Mouse (Mus musculus) liver, embryonic 13.5 days (tissue): Measurements from ENCODE around the gene Abca13. TPM values are rescaled to one million over a fixed set of nuclear protein-coding genes. Genes with fewer than 3 reads are reported as not detected.

Experiments
- ATAC-seq: fragments of 200-750 bp; cut with Nextera tagmentation; 2 replicates; pipeline ENCODE4 v1.8.0; 2017; ENCODE audit warnings: low read depth, mild to moderate bottlenecking, moderate number of reproducible peaks, moderate library complexity
- DNase-seq: peaks from one replicate; pipeline ENCODE4 v3.0.0; 2022
- H3K27ac ChIP-seq: fragments of 300-500 bp; sonication (generic); 2 replicates; pipeline ENCODE4 v1.5.1; 2015; ENCODE audit warnings: moderate library complexity, mild to moderate bottlenecking, inconsistent platforms
- H3K27me3 ChIP-seq: fragments of 300-500 bp; sonication (generic); 2 replicates; pipeline ENCODE4 v1.6.1; 2015; ENCODE audit warnings: mild to moderate bottlenecking, inconsistent platforms
- H3K36me3 ChIP-seq: fragments of 300-500 bp; sonication (generic); 2 replicates; pipeline ENCODE4 v1.6.1; 2015; ENCODE audit warnings: mild to moderate bottlenecking, inconsistent platforms
- H3K4me1 ChIP-seq: fragments of 300-500 bp; sonication (generic); replicated peaks from 2 replicates; pipeline ENCODE4 v1.6.1; 2015; ENCODE audit warnings: inconsistent platforms
- H3K4me2 ChIP-seq: fragments of 300-500 bp; sonication (generic); 2 replicates; pipeline ENCODE4 v1.6.1; 2015; ENCODE audit warnings: inconsistent platforms, mild to moderate bottlenecking, moderate library complexity
- H3K4me3 ChIP-seq: fragments of 300-500 bp; sonication (generic); replicated peaks from 2 replicates; pipeline ENCODE4 v1.5.1; 2015; ENCODE audit warnings: mild to moderate bottlenecking, inconsistent platforms
- H3K9ac ChIP-seq: fragments of 300-500 bp; sonication (generic); 2 replicates; pipeline ENCODE4 v1.6.1; 2015; ENCODE audit warnings: mild to moderate bottlenecking, inconsistent platforms
- H3K9me3 ChIP-seq: fragments of 300-500 bp; sonication (generic); replicated peaks from 2 replicates; pipeline ENCODE4 v1.6.1; 2016; ENCODE audit warnings: inconsistent platforms
- WGBS: fragments of 180-500 bp; shearing (Covaris S2); methylation state at CpG from one replicate; pipeline ENCODE4 v1.1.7; 2015; ENCODE audit not compliant: insufficient replicate concordance; 5-methylcytosine and 5-hydroxymethylcytosine counted together
- polyA plus RNA-seq: library from polyadenylated mRNA; unstranded; fragments of >200 nt; fragmentation: Nextera tagmentation; extraction: Ambion mirVana; gene quantifications from 2 replicates; pipeline ENCODE4 v1.2.1, GENCODE M21; 2015

The Abca13 gene
- polyA plus RNA-seq, 1 experiment from 2014 or later = 0.03 TPM

- no peak overlapping the region for H3K9ac ChIP-seq
- ATAC-seq = no peak
- H3K27me3 ChIP-seq = no peaks in the 10 kb centered on the region
- WGBS = 54% methylated on average over 1 of the region's 1 CpGs
- no peak overlapping the region for H3K4me3 ChIP-seq
- no peak overlapping the region for H3K27ac ChIP-seq
- no peaks in the 10 kb centered on the region for H3K4me1 ChIP-seq
- no peaks in the 10 kb centered on the region for H3K36me3 ChIP-seq
- H3K4me2 ChIP-seq = no peak overlapping the region
- no peak for DNase-seq
- no peaks in the 10 kb centered on the region for H3K9me3 ChIP-seq
Measured at GRCm38 (mm10) chr11:9533658-9534202, 342.0 kb downstream of the Abca13 start.

- Histone ChIP-seq H3K36me3 (no peaks in the 10 kb centered on the region), H3K4me2 (no peak overlapping the region), H3K27ac (no peak overlapping the region), H3K9ac (no peak overlapping the region), H3K27me3 (no peaks in the 10 kb centered on the region), H3K4me3 (no peak overlapping the region), H3K9me3 (no peaks in the 10 kb centered on the region), H3K4me1 (no peaks in the 10 kb centered on the region)
- no peak for DNase-seq
- 54% methylated on average over 6 of the region's 6 CpGs for WGBS
- ATAC-seq = no peak
Measured at GRCm38 (mm10) chr11:9536811-9537210, 345.1 kb downstream of the Abca13 start.

- Histone ChIP-seq H3K4me3 (no peak overlapping the region), H3K4me2 (no peak overlapping the region), H3K9me3 (no peaks in the 10 kb centered on the region), H3K9ac (no peak overlapping the region), H3K27me3 (no peaks in the 10 kb centered on the region), H3K27ac (no peak overlapping the region), H3K4me1 (no peaks in the 10 kb centered on the region), H3K36me3 (no peaks in the 10 kb centered on the region)
- DNase-seq = no peak
- WGBS = 73% methylated on average over 1 of the region's 1 CpGs
- ATAC-seq = no peak
Measured at GRCm38 (mm10) chr11:9538328-9538727, 346.6 kb downstream of the Abca13 start.

- Histone ChIP-seq H3K4me2 (no peak overlapping the region), H3K36me3 (no peaks in the 10 kb centered on the region), H3K4me3 (no peak overlapping the region), H3K9ac (no peak overlapping the region), H3K27ac (no peak overlapping the region), H3K9me3 (no peaks in the 10 kb centered on the region), H3K27me3 (no peaks in the 10 kb centered on the region), H3K4me1 (no peaks in the 10 kb centered on the region)
- ATAC-seq = no peak
- DNase-seq = no peak
- WGBS = 44% methylated on average over 2 of the region's 2 CpGs
Measured at GRCm38 (mm10) chr11:9560026-9560425, 368.3 kb downstream of the Abca13 start.

- H3K36me3 ChIP-seq = no peaks in the 10 kb centered on the region
- H3K9ac ChIP-seq = no peak overlapping the region
- H3K27me3 ChIP-seq = no peaks in the 10 kb centered on the region
- WGBS = 49% methylated on average over 2 of the region's 2 CpGs
- H3K27ac ChIP-seq = no peak overlapping the region
- no peak for ATAC-seq
- no peak for DNase-seq
- H3K4me3 ChIP-seq = no peak overlapping the region
- H3K4me1 ChIP-seq = no peaks in the 10 kb centered on the region
- H3K4me2 ChIP-seq = no peak overlapping the region
- H3K9me3 ChIP-seq = no peaks in the 10 kb centered on the region
Measured at GRCm38 (mm10) chr11:9568302-9568701, 376.6 kb downstream of the Abca13 start.

- Histone ChIP-seq H3K36me3 (no peaks in the 10 kb centered on the region), H3K27me3 (no peaks in the 10 kb centered on the region), H3K4me1 (no peaks in the 10 kb centered on the region), H3K4me3 (no peak overlapping the region), H3K9ac (no peak overlapping the region), H3K27ac (no peak overlapping the region), H3K4me2 (no peak overlapping the region), H3K9me3 (no peaks in the 10 kb centered on the region)
- ATAC-seq (no peak), DNase-seq (no peak)
- 68% methylated on average over 6 of the region's 6 CpGs for WGBS
Measured at GRCm38 (mm10) chr11:9570319-9570718, 378.6 kb downstream of the Abca13 start.

GRCm38 (mm10) chr11:9574894-9575293, 383.2 kb downstream of the Abca13 start:
- Histone ChIP-seq H3K27me3 (no peaks in the 10 kb centered on the region), H3K4me3 (no peak overlapping the region), H3K9ac (no peak overlapping the region), H3K36me3 (no peaks in the 10 kb centered on the region), H3K4me1 (no peaks in the 10 kb centered on the region), H3K4me2 (no peak overlapping the region), H3K27ac (no peak overlapping the region), H3K9me3 (no peaks in the 10 kb centered on the region)
- WGBS = 72% methylated on average over 4 of the region's 4 CpGs
- ATAC-seq (no peak), DNase-seq (no peak)

- DNase-seq = no peak
- no peaks in the 10 kb centered on the region for H3K27me3 ChIP-seq
- WGBS = 79% methylated on average over 1 of the region's 1 CpGs
- H3K36me3 ChIP-seq = no peaks in the 10 kb centered on the region
- H3K9ac ChIP-seq = no peak overlapping the region
- no peaks in the 10 kb centered on the region for H3K9me3 ChIP-seq
- H3K27ac ChIP-seq = no peak overlapping the region
- no peak overlapping the region for H3K4me3 ChIP-seq
- ATAC-seq = no peak
- H3K4me1 ChIP-seq = no peaks in the 10 kb centered on the region
- H3K4me2 ChIP-seq = no peak overlapping the region
Measured at GRCm38 (mm10) chr11:9591757-9592316, 400.1 kb downstream of the Abca13 start.

- 58% methylated on average over 2 of the region's 2 CpGs for WGBS
- Histone ChIP-seq H3K4me2 (no peak overlapping the region), H3K9ac (no peak overlapping the region)
Measured at GRCm38 (mm10) chr11:9597299-9597698, 405.6 kb downstream of the Abca13 start.

GRCm38 (mm10) chr11:9601096-9601495, 409.4 kb downstream of the Abca13 start:
- H3K36me3 ChIP-seq = no peaks in the 10 kb centered on the region

More at GRCm38 (mm10) chr11:9597299-9597698, 405.6 kb downstream of the Abca13 start:
- Histone ChIP-seq H3K4me3 (no peak overlapping the region), H3K9me3 (no peaks in the 10 kb centered on the region), H3K4me1 (no peaks in the 10 kb centered on the region), H3K27ac (no peak overlapping the region), H3K36me3 (no peaks in the 10 kb centered on the region), H3K27me3 (no peaks in the 10 kb centered on the region)
- ATAC-seq = no peak
- no peak for DNase-seq

GRCm38 (mm10) chr11:9602137-9602536, 410.4 kb downstream of the Abca13 start:
- H3K9me3 ChIP-seq = no peaks in the 10 kb centered on the region
- DNase-seq (no peak), ATAC-seq (no peak)
- H3K4me2 ChIP-seq = no peak overlapping the region
- H3K36me3 ChIP-seq = no peaks in the 10 kb centered on the region
- WGBS = 53% methylated on average over 4 of the region's 4 CpGs
- no peak overlapping the region for H3K9ac ChIP-seq
- no peaks in the 10 kb centered on the region for H3K27me3 ChIP-seq
- H3K27ac ChIP-seq = no peak overlapping the region
- H3K4me3 ChIP-seq = no peak overlapping the region
- no peaks in the 10 kb centered on the region for H3K4me1 ChIP-seq

More at GRCm38 (mm10) chr11:9601096-9601495, 409.4 kb downstream of the Abca13 start:
- H3K4me3 ChIP-seq = no peak overlapping the region
- H3K27me3 ChIP-seq = no peaks in the 10 kb centered on the region
- H3K4me1 ChIP-seq = no peaks in the 10 kb centered on the region
- H3K9ac ChIP-seq = no peak overlapping the region
- H3K9me3 ChIP-seq = no peaks in the 10 kb centered on the region
- ATAC-seq (no peak), DNase-seq (no peak)
- H3K27ac ChIP-seq = no peak overlapping the region
- no peak overlapping the region for H3K4me2 ChIP-seq
- 60% methylated on average over 3 of the region's 3 CpGs for WGBS

GRCm38 (mm10) chr11:9608249-9608648, 416.5 kb downstream of the Abca13 start:
- DNase-seq = no peak
- no peak overlapping the region for H3K27ac ChIP-seq
- H3K4me3 ChIP-seq = no peak overlapping the region

More at GRCm38 (mm10) chr11:9608249-9608648, 416.5 kb downstream of the Abca13 start:
- H3K4me2 ChIP-seq = no peak overlapping the region
- H3K36me3 ChIP-seq = no peaks in the 10 kb centered on the region
- no peak for ATAC-seq
- no peak overlapping the region for H3K9ac ChIP-seq
- H3K27me3 ChIP-seq = no peaks in the 10 kb centered on the region
- H3K4me1 ChIP-seq = no peaks in the 10 kb centered on the region
- H3K9me3 ChIP-seq = no peaks in the 10 kb centered on the region
